Mouse (Mus musculus) MEL (cell line): Measurements from ENCODE around the gene Ncf1. TPM values are rescaled to one million over a fixed set of nuclear protein-coding genes. Genes with fewer than 3 reads are reported as not detected.

Source experiments
- DNase-seq: peaks from one replicate; pipeline ENCODE4 v3.0.0; 2011; ENCODE audit warnings: low read depth, low spot score
- H3K27ac ChIP-seq: 2 replicates; pipeline ENCODE4 v1.5.1; 2012; ENCODE audit warnings: low read depth, mild to moderate bottlenecking, control low read depth, low read length, moderate library complexity; ENCODE audit not compliant: control insufficient read depth
- H3K27me3 ChIP-seq, 2 experiments: fragments of 150-350 bp in 1 of 2; sonication (generic) in 1 of 2; 2 replicates each; pipeline ENCODE4 v1.6.1; 2012; ENCODE audit warnings: low read length in 2 of 2, mild to moderate bottlenecking in 2 of 2, improper control_type of control experiment in 1 of 2, moderate library complexity in 1 of 2; ENCODE audit not compliant: insufficient read depth in 2 of 2, control insufficient read depth in 1 of 2
- H3K36me3 ChIP-seq, 2 experiments: 2 replicates each; pipeline ENCODE4 v1.6.1; 2012 to 2014; ENCODE audit warnings: low read length in 2 of 2, improper control_type of control experiment in 1 of 2, inconsistent platforms in 1 of 2, mild to moderate bottlenecking in 1 of 2; ENCODE audit not compliant: insufficient read depth in 2 of 2, control insufficient read depth in 1 of 2
- H3K4me1 ChIP-seq, 2 experiments: fragments of 150-350 bp in 1 of 2; sonication (generic) in 1 of 2; 2 replicates each; pipeline ENCODE4 v1.6.1; 2012; ENCODE audit warnings: low read length in 2 of 2, improper control_type of control experiment in 1 of 2, mild to moderate bottlenecking in 1 of 2; ENCODE audit not compliant: insufficient read depth in 2 of 2, control insufficient read depth in 1 of 2
- H3K4me3 ChIP-seq, 2 experiments: fragments of 150-350 bp in 1 of 2; sonication (generic) in 1 of 2; 2 replicates each; pipeline ENCODE4 v1.5.1; 2012; ENCODE audit warnings: low read depth in 2 of 2, low read length in 2 of 2, mild to moderate bottlenecking in 2 of 2, moderate library complexity in 2 of 2, control low read depth in 1 of 2, improper control_type of control experiment in 1 of 2; ENCODE audit not compliant: control insufficient read depth in 1 of 2, insufficient read depth in 1 of 2
- H3K79me2 ChIP-seq: 2 replicates; pipeline ENCODE4 v1.6.1; 2012; ENCODE audit warnings: mild to moderate bottlenecking, low read length, moderate library complexity; ENCODE audit not compliant: control insufficient read depth, poor library complexity, insufficient read depth
- H3K9ac ChIP-seq: 2 replicates; pipeline ENCODE4 v1.6.1; 2012; ENCODE audit warnings: low read depth, mild to moderate bottlenecking, control low read depth, low read length, moderate library complexity; ENCODE audit not compliant: control insufficient read depth, poor library complexity, severe bottlenecking
- H3K9me3 ChIP-seq: fragments of 150-350 bp; sonication (generic); replicated peaks from 2 replicates; pipeline ENCODE4 v1.6.1; 2012; ENCODE audit warnings: mild to moderate bottlenecking, low read length, improper control_type of control experiment, moderate library complexity; ENCODE audit not compliant: insufficient read depth
- BHLHE40 ChIP-seq: IDR thresholded peaks from 2 replicates; pipeline ENCODE4 v1.6.1; 2012; ENCODE audit warnings: low read depth, mild to moderate bottlenecking, inconsistent platforms, low read length, improper control_type of control experiment, borderline replicate concordance
- CHD1 ChIP-seq: IDR thresholded peaks from 2 replicates; pipeline ENCODE4 v1.6.1; 2012; ENCODE audit warnings: low read depth, mild to moderate bottlenecking, inconsistent platforms, low read length, improper control_type of control experiment
- CHD2 ChIP-seq: IDR thresholded peaks from 2 replicates; pipeline ENCODE4 v1.6.1; 2011; ENCODE audit warnings: low read length, improper control_type of control experiment
- CTCF ChIP-seq, 3 experiments: IDR thresholded peaks in 2 of 3; conservative IDR thresholded peaks in 1 of 3; 2 replicates each; pipeline ENCODE4 v1.5.1; 2011 to 2012; ENCODE audit warnings: low read length in 3 of 3, low read depth in 2 of 3, mild to moderate bottlenecking in 2 of 3, improper control_type of control experiment in 1 of 3, inconsistent platforms in 1 of 3, mixed read lengths in 1 of 3, moderate library complexity in 1 of 3; ENCODE audit not compliant: control insufficient read depth in 1 of 3, insufficient read depth in 1 of 3, poor library complexity in 1 of 3, severe bottlenecking in 1 of 3
- ELF1 ChIP-seq: IDR thresholded peaks from 2 replicates; pipeline ENCODE4 v1.6.1; 2014; ENCODE audit warnings: low read depth, mild to moderate bottlenecking, inconsistent platforms, low read length, improper control_type of control experiment, moderate library complexity
- EP300 ChIP-seq, 2 experiments: IDR thresholded peaks; 2 replicates each; pipeline ENCODE4 v1.6.1; 2011; ENCODE audit warnings: improper control_type of control experiment in 2 of 2, low read length in 2 of 2, low read depth in 1 of 2, mild to moderate bottlenecking in 1 of 2
- GABPA ChIP-seq: IDR thresholded peaks from 2 replicates; pipeline ENCODE4 v1.6.1; 2012; ENCODE audit warnings: low read depth, mild to moderate bottlenecking, inconsistent platforms, low read length, improper control_type of control experiment, moderate library complexity
- GATA1 ChIP-seq: IDR thresholded peaks from 2 replicates; pipeline ENCODE4 v1.6.1; 2011; ENCODE audit warnings: low read depth, low read length, improper control_type of control experiment
- HCFC1 ChIP-seq: IDR thresholded peaks from 2 replicates; pipeline ENCODE4 v1.6.1; 2012; ENCODE audit warnings: low read depth, mild to moderate bottlenecking, inconsistent platforms, low read length, improper control_type of control experiment, moderate library complexity
- JUND ChIP-seq: IDR thresholded peaks from 2 replicates; pipeline ENCODE4 v1.6.1; 2011; ENCODE audit warnings: low read depth, mild to moderate bottlenecking, improper control_type of control experiment, low read length
- KAT2A ChIP-seq: conservative IDR thresholded peaks from 2 replicates; pipeline ENCODE4 v1.6.1; 2012; ENCODE audit warnings: low read depth, low read length, improper control_type of control experiment, inconsistent platforms
- MAFK ChIP-seq: IDR thresholded peaks from 2 replicates; pipeline ENCODE4 v1.6.1; 2011; ENCODE audit warnings: low read depth, mild to moderate bottlenecking, low read length, improper control_type of control experiment, borderline replicate concordance
- MAX ChIP-seq: IDR thresholded peaks from 2 replicates; pipeline ENCODE4 v1.6.1; 2011; ENCODE audit warnings: low read length, improper control_type of control experiment
- MEF2A ChIP-seq: IDR thresholded peaks from 2 replicates; pipeline ENCODE4 v1.6.1; 2014; ENCODE audit warnings: low read depth, mild to moderate bottlenecking, inconsistent platforms, low read length, improper control_type of control experiment; ENCODE audit not compliant: poor library complexity, insufficient replicate concordance, severe bottlenecking; ENCODE audit errors: extremely low read depth
- MXI1 ChIP-seq: IDR thresholded peaks from 2 replicates; pipeline ENCODE4 v1.6.1; 2011; ENCODE audit warnings: mild to moderate bottlenecking, low read depth, low read length, improper control_type of control experiment
- MYC ChIP-seq: IDR thresholded peaks from 2 replicates; pipeline ENCODE4 v1.6.1; 2011; ENCODE audit warnings: low read depth, mild to moderate bottlenecking, low read length, improper control_type of control experiment, moderate library complexity
- POLR2AphosphoS2 ChIP-seq: IDR thresholded peaks from 2 replicates; pipeline ENCODE4 v1.6.1; 2011; ENCODE audit warnings: low read length, improper control_type of control experiment
- POLR2AphosphoS5 ChIP-seq: IDR thresholded peaks from 2 replicates; pipeline ENCODE4 v1.6.1; 2012; ENCODE audit warnings: low read depth, borderline replicate concordance, mild to moderate bottlenecking, inconsistent platforms, low read length, moderate library complexity, mixed read lengths
- RAD21 ChIP-seq: IDR thresholded peaks from 2 replicates; pipeline ENCODE4 v1.6.1; 2011; ENCODE audit warnings: mild to moderate bottlenecking, low read depth, low read length, improper control_type of control experiment
- RCOR1 ChIP-seq: IDR thresholded peaks from 2 replicates; pipeline ENCODE4 v1.6.1; 2012; ENCODE audit warnings: low read depth, mild to moderate bottlenecking, inconsistent platforms, low read length, improper control_type of control experiment
- SIN3A ChIP-seq: IDR thresholded peaks from 2 replicates; pipeline ENCODE4 v1.6.1; 2012; ENCODE audit warnings: low read length, improper control_type of control experiment, inconsistent platforms
- TAL1 ChIP-seq: IDR thresholded peaks from 2 replicates; pipeline ENCODE4 v1.6.1; 2012; ENCODE audit warnings: mild to moderate bottlenecking, inconsistent platforms, low read length, moderate library complexity, mixed read lengths
- TBP ChIP-seq: IDR thresholded peaks from 2 replicates; pipeline ENCODE4 v1.8.0; 2011; ENCODE audit warnings: low read depth, low read length, improper control_type of control experiment
- TCF12 ChIP-seq: IDR thresholded peaks from 2 replicates; pipeline ENCODE4 v1.6.1; 2014; ENCODE audit warnings: low read depth, mild to moderate bottlenecking, inconsistent platforms, low read length, improper control_type of control experiment, moderate library complexity
- UBTF ChIP-seq: IDR thresholded peaks from 2 replicates; pipeline ENCODE4 v1.6.1; 2012; ENCODE audit warnings: low read depth, mild to moderate bottlenecking, inconsistent platforms, low read length, improper control_type of control experiment, moderate library complexity, borderline replicate concordance; ENCODE audit not compliant: insufficient read depth
- USF2 ChIP-seq, 2 experiments: IDR thresholded peaks; 2 replicates each; pipeline ENCODE4 v1.6.1; 2011 to 2012; ENCODE audit warnings: improper control_type of control experiment in 2 of 2, low read length in 2 of 2, borderline replicate concordance in 1 of 2, inconsistent platforms in 1 of 2, low read depth in 1 of 2, mild to moderate bottlenecking in 1 of 2; ENCODE audit not compliant: insufficient read depth in 1 of 2
- ZKSCAN1 ChIP-seq: IDR thresholded peaks from 2 replicates; pipeline ENCODE4 v1.6.1; 2012; ENCODE audit warnings: low read depth, mild to moderate bottlenecking, inconsistent platforms, low read length, improper control_type of control experiment, moderate library complexity
- ZMIZ1 ChIP-seq: IDR thresholded peaks from 2 replicates; pipeline ENCODE4 v1.6.1; 2012; ENCODE audit warnings: low read depth, mild to moderate bottlenecking, inconsistent platforms, low read length, improper control_type of control experiment, moderate library complexity
- ZNF384 ChIP-seq: IDR thresholded peaks from 2 replicates; pipeline ENCODE4 v1.6.1; 2012; ENCODE audit warnings: low read depth, mild to moderate bottlenecking, inconsistent platforms, low read length, improper control_type of control experiment
- polyA plus RNA-seq, 2 experiments: library from polyadenylated mRNA; stranded (reverse) in 1 of 2; unstranded in 1 of 2; fragments of >175 nt in 1 of 2; fragments of >200 nt in 1 of 2; gene quantifications; 2 replicates each; pipeline versions ENCODE4 v1.2.1 to v1.2.4; 2012; ENCODE audit warnings: low replicate concordance in 2 of 2, low read depth in 1 of 2; ENCODE audit not compliant: insufficient read length in 2 of 2, insufficient read depth in 1 of 2, missing spikeins in 1 of 2
- total RNA-seq: library from RNA; depleted of rRNA; stranded (reverse); fragments of 300-350 nt; gene quantifications from 2 replicates; pipeline ENCODE4 v1.2.3, GENCODE M21; 2012

Ncf1 gene
- total and polyA plus RNA-seq, 3 experiments, result 0.58 to 3.3 TPM; not detected in 1

DNA sequence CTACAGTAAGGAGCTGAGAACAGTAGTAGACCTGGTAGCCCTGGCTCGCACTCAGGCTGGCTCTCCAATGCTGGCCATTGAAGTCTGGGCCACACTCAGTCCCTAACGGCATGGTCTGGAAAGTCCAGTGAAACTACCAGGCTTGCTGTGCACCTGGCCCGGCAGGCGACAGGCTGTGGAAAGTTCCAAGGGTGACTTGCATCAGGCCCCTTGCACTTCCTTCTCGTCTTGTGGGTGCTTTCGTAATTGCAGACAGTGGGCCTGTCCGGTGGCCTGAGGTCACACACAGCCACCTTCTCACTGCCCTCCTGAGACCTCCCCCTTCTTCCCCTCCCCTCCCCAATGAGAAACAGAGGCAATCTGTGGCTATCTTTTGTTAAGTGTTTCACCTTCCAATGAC, 3.1 kb upstream of the Ncf1 start:
- Histone ChIP-seq H3K4me1 (peaks cover 2 to 19% of the 10 kb centered on the region in 2 experiments; a peak in 2 of 4 replicates), H3K9ac (peak overlapping the region; percentile 60), H3K79me2 (no peaks in the 10 kb centered on the region; the same call in 1 of the 2 replicates), H3K27me3 (no peaks in the 10 kb centered on the region), H3K9me3 (no peaks in the 10 kb centered on the region), H3K27ac (peak overlapping the region; percentile 51), H3K4me3 (peak overlapping the region; percentile 36 to 51; a peak in 3 of 4 replicates), H3K36me3 (peaks cover 0 to 2% of the 10 kb centered on the region in 2 experiments; a peak in 1 of 4 replicates)
- TF ChIP-seq GATA1 (no peak), ZNF384 (no peak), GABPA (no peak), BHLHE40 (no peak), MXI1 (no peak), TCF12 (no peak), POLR2AphosphoS2 (no peak), JUND (no peak), UBTF (no peak), MAFK (no peak), KAT2A (no peak), MEF2A (no peak), RAD21 (no peak), MYC (no peak), RCOR1 (no peak), MAX (no peak), TAL1 (no peak), CTCF (IDR thresholded peaks at IDR 0.05 in 2 of 3, conservative IDR thresholded peaks at IDR 0.05 in 1 of 3; ENCODE audit: control insufficient read depth in 1 of 3, insufficient read depth in 1 of 3, low read depth in 2 of 3, low read length in 3 of 3, poor library complexity in 1 of 3, severe bottlenecking in 1 of 3) (no peak)
- peak; percentile 56 for DNase-seq

DNA sequence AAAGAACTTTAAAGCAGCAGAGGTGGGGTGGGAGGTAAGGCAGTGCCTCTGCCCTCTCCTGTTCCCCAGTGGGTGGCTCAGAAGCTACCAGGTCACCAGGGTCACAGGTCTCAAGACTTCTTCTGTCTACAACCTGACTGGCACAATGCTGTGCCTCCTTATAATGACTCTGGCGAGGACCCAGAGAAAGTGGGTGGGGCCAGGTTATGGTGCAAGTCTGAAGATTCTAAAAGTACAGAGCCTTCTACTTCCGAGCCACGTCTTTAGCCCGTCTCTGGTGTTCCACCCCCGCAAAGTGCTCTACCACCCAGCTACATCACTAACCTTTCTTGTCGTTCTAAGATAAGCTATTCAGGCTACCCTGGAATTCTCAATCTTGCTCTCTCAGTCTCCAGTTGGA, 2.7 kb upstream of the Ncf1 start:
- TF ChIP-seq RCOR1, result peak; percentile 26; the same call in 1 of the 2 replicates
- peak; percentile 56; the same call in 1 of the 2 replicates for TF ChIP-seq TBP
- 0 out of 2 replicates have a peak, but pooled peaks have one; percentile 11 for TF ChIP-seq GATA1
- TF ChIP-seq SIN3A, result peak; percentile 36
- no peak for TF ChIP-seq POLR2AphosphoS2
- no peak for TF ChIP-seq CHD1
- TF ChIP-seq CHD2, result no peak
- no peak for TF ChIP-seq USF2 (IDR thresholded peaks at IDR 0.05; ENCODE audit: borderline replicate concordance in 1 of 2, insufficient read depth in 1 of 2, low read depth in 1 of 2, low read length in 2 of 2)
- no peak for TF ChIP-seq ZKSCAN1
- TF ChIP-seq MAFK, result no peak
- peak in 1 of 2 experiments; percentile 40; a peak in 1 of 4 replicates for TF ChIP-seq EP300 (IDR thresholded peaks at IDR 0.05; ENCODE audit: low read depth in 1 of 2, low read length in 2 of 2)
- TF ChIP-seq ZMIZ1, result no peak
- TF ChIP-seq POLR2AphosphoS5, result no peak
- peak; percentile 29; the same call in 1 of the 2 replicates for TF ChIP-seq TCF12
- TF ChIP-seq HCFC1, result no peak
- TF ChIP-seq ELF1, result 0 out of 2 replicates have a peak, but pooled peaks have one; percentile 28
- Histone ChIP-seq H3K4me3 (peak overlapping the region; percentile 36 to 51; a peak in 2 of 4 replicates), H3K27me3 (no peaks in the 10 kb centered on the region), H3K36me3 (peaks cover 0 to 2% of the 10 kb centered on the region in 2 experiments; a peak in 1 of 4 replicates), H3K79me2 (no peaks in the 10 kb centered on the region; the same call in 1 of the 2 replicates), H3K9ac (peak overlapping the region; percentile 38), H3K4me1 (peaks cover 2 to 19% of the 10 kb centered on the region in 2 experiments; a peak in 2 of 4 replicates), H3K9me3 (no peaks in the 10 kb centered on the region), H3K27ac (peak overlapping the region; percentile 51)
- peak; percentile 83 for DNase-seq
